Mouse (Mus musculus) 416B (cell line): ENCODE data around the gene Magi1.

Source experiments
- DNase-seq: peaks from one replicate; pipeline ENCODE4 v3.0.0; 2011; ENCODE audit warnings: low read depth

Gene Magi1

GRCm38 (mm10) chr6:94111833-94112232, 171.9 kb downstream of the Magi1 start:
- DNase-seq: no peak

GRCm38 (mm10) chr6:94107401-94108107, 176.2 kb downstream of the Magi1 start:
- DNase-seq: no peak

- no peak for DNase-seq
Observed at GRCm38 (mm10) chr6:94103581-94103980, 180.1 kb downstream of the Magi1 start.

GRCm38 (mm10) chr6:94101256-94101655, 182.5 kb downstream of the Magi1 start:
- no peak for DNase-seq

GRCm38 (mm10) chr6:94094924-94095685, 188.6 kb downstream of the Magi1 start:
- no peak for DNase-seq

- no peak for DNase-seq
Observed at GRCm38 (mm10) chr6:94092969-94093597, 190.6 kb downstream of the Magi1 start.

- DNase-seq: no peak
Observed at GRCm38 (mm10) chr6:94092500-94092899, 191.2 kb downstream of the Magi1 start.

- DNase-seq: no peak
Observed at GRCm38 (mm10) chr6:94086855-94087254, 196.9 kb downstream of the Magi1 start.

GRCm38 (mm10) chr6:94084752-94085151, 199.0 kb downstream of the Magi1 start:
- no peak for DNase-seq

GRCm38 (mm10) chr6:94083459-94083858, 200.3 kb downstream of the Magi1 start:
- no peak for DNase-seq

GRCm38 (mm10) chr6:94080933-94081545, 202.7 kb downstream of the Magi1 start:
- DNase-seq: peak; percentile 64

GRCm38 (mm10) chr6:94078934-94079333, 204.8 kb downstream of the Magi1 start:
- DNase-seq: no peak

- DNase-seq: no peak
Observed at GRCm38 (mm10) chr6:94077013-94077412, 206.7 kb downstream of the Magi1 start.

- no peak for DNase-seq
Observed at GRCm38 (mm10) chr6:94075990-94076389, 207.7 kb downstream of the Magi1 start.

- no peak for DNase-seq
Observed at GRCm38 (mm10) chr6:94075228-94075627, 208.5 kb downstream of the Magi1 start.

GRCm38 (mm10) chr6:94071676-94072075, 212.0 kb downstream of the Magi1 start:
- DNase-seq: no peak

- no peak for DNase-seq
Observed at GRCm38 (mm10) chr6:94070702-94071101, 213.0 kb downstream of the Magi1 start.

GRCm38 (mm10) chr6:94069421-94069820, 214.3 kb downstream of the Magi1 start:
- DNase-seq: no peak

GRCm38 (mm10) chr6:94067741-94068450, 215.8 kb downstream of the Magi1 start:
- no peak for DNase-seq

- no peak for DNase-seq
Observed at GRCm38 (mm10) chr6:94064832-94065231, 218.9 kb downstream of the Magi1 start.

- no peak for DNase-seq
Observed at GRCm38 (mm10) chr6:94063542-94063941, 220.2 kb downstream of the Magi1 start.

GRCm38 (mm10) chr6:94061424-94061980, 222.2 kb downstream of the Magi1 start:
- no peak for DNase-seq
